ENCODE assay signal across 11 mouse cellular contexts in the genomic region with DNA sequence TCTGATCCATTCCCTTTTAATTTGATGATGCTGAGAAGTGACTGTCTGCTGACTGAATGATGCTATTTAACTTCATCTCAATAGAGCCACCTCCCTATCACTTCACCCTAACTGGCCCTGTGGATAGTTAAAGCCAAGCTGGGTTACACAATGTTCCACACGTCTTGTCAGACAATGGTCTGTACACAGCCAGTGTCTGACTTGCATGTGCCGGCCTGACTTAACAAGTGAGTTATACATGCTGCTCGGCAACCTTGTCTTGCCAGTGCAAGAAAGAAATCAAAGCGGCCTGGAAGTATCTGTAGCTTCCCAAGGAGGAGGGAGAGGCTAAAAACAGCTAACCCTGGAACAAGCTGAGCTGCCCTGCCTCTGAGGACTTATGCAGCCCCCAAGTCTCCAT.
DNase-seq lines count a peak whose midpoint lies in the region; ATAC-seq and TF ChIP-seq lines count a peak whose summit lies in the region.
"Had no signal": no experiment of that assay in that cellular context is flagged by ENCODE, and none has a peak within 500 bp of the region (broad histone marks: within the 10 kb centered on the region; RNA-seq: fewer than 3 reads in every experiment).

No protein-coding gene starts in this region.

- H3K27me3 ChIP-seq in heart, postnatal 0 days (ENCODE audit: control insufficient read depth, insufficient read depth, low read length) = no peaks in the 10 kb centered on the region
- no peaks in the 10 kb centered on the region for H3K27me3 ChIP-seq in stomach, postnatal 0 days (ENCODE audit: control insufficient read depth, insufficient read depth, low read length)
- H3K27me3 ChIP-seq: hindbrain, embryonic 15.5 days had no signal

- WGBS in heart, postnatal 0 days = 37% methylated on average over 4 of the region's 4 CpGs
- WGBS in stomach, postnatal 0 days = 38% methylated on average over 4 of the region's 4 CpGs

- ATAC-seq in heart, postnatal 0 days (ENCODE audit: insufficient read depth, low read depth) = no peak
- no peak; the same call in 1 of the 2 replicates for ATAC-seq in stomach, postnatal 0 days (ENCODE audit: low FRiP score, low TSS enrichment)

- no peak overlapping the region for H3K9ac ChIP-seq in heart, postnatal 0 days (replicated peaks; ENCODE audit: low read depth, low read length)
- no peak overlapping the region for H3K9ac ChIP-seq in stomach, postnatal 0 days (ENCODE audit: low read length)
- H3K9ac ChIP-seq: hindbrain, embryonic 15.5 days; lung, embryonic 14.5 days had no signal

- peak; percentile 43 for DNase-seq in embryo, embryonic 10 days (ENCODE audit: low spot score)
- DNase-seq in embryo, embryonic 9.5 days (ENCODE audit: extremely low spot score) = no peak
- DNase-seq in heart, postnatal 0 days (ENCODE audit: low spot score) = no peak
- DNase-seq in heart, postnatal 4 days = no peak
- DNase-seq in urinary bladder, postnatal 14 days (ENCODE audit: low spot score) = peak; percentile 55
- DNase-seq in urinary bladder, postnatal 4 days (ENCODE audit: low spot score in 2 of 2) = no peak
- no peak for DNase-seq in stomach, postnatal 0 days (ENCODE audit: low spot score)
- DNase-seq in thymus, postnatal 0 days (ENCODE audit: low spot score) = no peak
- DNase-seq: kidney, postnatal 10 days; lung, embryonic 14.5 days had no signal

- peaks cover 30% of the 10 kb centered on the region; the same call in 1 of the 2 replicates for H3K4me1 ChIP-seq in heart, postnatal 0 days (ENCODE audit: control insufficient read depth, insufficient read depth)
- H3K4me1 ChIP-seq in stomach, postnatal 0 days (replicated peaks; ENCODE audit: control insufficient read depth, insufficient read depth) = no peaks in the 10 kb centered on the region

- no peak overlapping the region for H3K4me3 ChIP-seq in heart, postnatal 0 days (ENCODE audit: low read depth, low read length)
- no peak overlapping the region for H3K4me3 ChIP-seq in stomach, postnatal 0 days (ENCODE audit: low read depth, low read length)
- H3K4me3 ChIP-seq: hindbrain, embryonic 15.5 days had no signal

- H3K9me3 ChIP-seq in heart, postnatal 0 days (replicated peaks; ENCODE audit: control insufficient read depth, low read length) = no peaks in the 10 kb centered on the region
- no peaks in the 10 kb centered on the region for H3K9me3 ChIP-seq in stomach, postnatal 0 days (ENCODE audit: control insufficient read depth, low read length)
- H3K9me3 ChIP-seq: hindbrain, embryonic 15.5 days had no signal

- TF ChIP-seq EP300 in heart, postnatal 0 days (IDR thresholded peaks at IDR 0.05; ENCODE audit: low read depth) = no peak
- no peak for TF ChIP-seq EP300 in stomach, postnatal 0 days (optimal IDR thresholded peaks at IDR 0.05)

- no peaks in the 10 kb centered on the region for H3K36me3 ChIP-seq in heart, postnatal 0 days (replicated peaks; ENCODE audit: control insufficient read depth, insufficient read depth, low read length)
- no peaks in the 10 kb centered on the region for H3K36me3 ChIP-seq in stomach, postnatal 0 days (ENCODE audit: control insufficient read depth, insufficient read depth, low read length)
- H3K36me3 ChIP-seq: hindbrain, embryonic 15.5 days had no signal

- H3K27ac ChIP-seq in heart, postnatal 0 days (ENCODE audit: low read depth) = 0 out of 2 replicates have a peak overlapping the region, but pooled peaks have one; percentile 1
- H3K27ac ChIP-seq in stomach, postnatal 0 days (replicated peaks) = peak overlapping the region; percentile 36; the same call in 1 of the 2 replicates
- H3K27ac ChIP-seq: hindbrain, embryonic 15.5 days had no signal

- TF ChIP-seq CTCF in heart, postnatal 0 days (IDR thresholded peaks at IDR 0.05; ENCODE audit: low read depth) = no peak
- TF ChIP-seq CTCF in stomach, postnatal 0 days (IDR thresholded peaks at IDR 0.05; ENCODE audit: low read depth) = no peak

- H3K4me2 ChIP-seq in heart, postnatal 0 days (ENCODE audit: low read depth, low read length) = no peak overlapping the region
- no peak overlapping the region for H3K4me2 ChIP-seq in stomach, postnatal 0 days (replicated peaks; ENCODE audit: low read depth)
- H3K4me2 ChIP-seq: hindbrain, embryonic 15.5 days; lung, embryonic 14.5 days had no signal

Comparison
In these comparisons a context has a peak if more than half of its experiments do, and no peak if none do; other contexts are left out.
1. DNase-seq: peak in embryo, embryonic 10 days (single experiment) and urinary bladder, postnatal 14 days (single experiment); none in embryo, embryonic 9.5 days (single experiment), heart, postnatal 0 days (single experiment), heart, postnatal 4 days (single experiment), urinary bladder, postnatal 4 days (0 of 2), stomach, postnatal 0 days (single experiment) and thymus, postnatal 0 days (single experiment).